Mouse (Mus musculus) effector memory CD4-positive, alpha-beta T cell, adult 5 months (primary cell): ENCODE data around the gene Zfp771. TPM values are rescaled to one million over a fixed set of nuclear protein-coding genes. Genes with fewer than 3 reads are reported as not detected.

ENCODE experiments used
- polyA plus RNA-seq: library from polyadenylated mRNA; unstranded; fragments of 100-300 nt; shearing (Covaris generic); gene quantifications from one replicate; pipeline ENCODE4 v1.2.1, GENCODE M21; 2017

The Zfp771 gene
- 7.5 TPM for polyA plus RNA-seq

DNA sequence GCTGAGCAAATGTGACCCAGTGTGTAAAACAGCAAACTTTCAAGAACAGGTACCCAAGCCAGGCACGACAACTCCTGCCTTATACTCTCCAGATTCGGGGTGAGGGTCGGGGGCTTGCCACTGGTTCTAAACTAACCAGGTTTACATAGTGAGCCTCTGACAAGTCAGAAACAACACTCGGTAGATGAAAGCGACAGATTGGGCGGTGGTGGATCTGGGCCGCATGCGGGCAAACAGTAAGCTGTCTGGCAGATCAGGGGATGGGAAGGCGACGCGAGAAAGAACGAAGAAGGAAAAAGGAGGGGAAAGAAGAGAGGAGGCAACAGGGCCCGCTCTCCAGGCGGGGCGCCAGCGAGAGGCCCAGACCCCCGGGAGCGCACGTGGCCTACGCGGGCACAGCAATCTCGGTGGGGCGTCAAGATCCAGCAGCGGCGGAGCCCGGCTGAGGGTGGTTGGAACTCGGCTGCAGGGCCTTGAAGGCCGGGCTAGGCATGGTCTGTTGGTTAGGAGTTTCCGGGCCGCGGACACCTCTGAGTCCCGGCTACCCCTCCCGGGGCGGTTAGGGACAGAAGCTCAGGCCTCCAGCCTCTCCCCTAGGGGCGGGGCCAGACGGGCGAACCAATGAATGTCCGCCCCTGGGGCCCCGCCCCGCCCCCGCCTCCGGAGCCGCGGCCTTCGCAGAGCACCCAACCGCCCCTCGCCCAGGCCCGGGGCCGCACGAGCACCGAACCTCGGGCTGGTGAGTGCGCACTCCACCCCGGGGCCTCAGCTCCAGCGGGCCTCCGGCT lies at the start of gene Zfp771:
Gene Zfp771, plus strand, starts transcription at position 405 of the 788 bp plus-strand sequence.

DNA sequence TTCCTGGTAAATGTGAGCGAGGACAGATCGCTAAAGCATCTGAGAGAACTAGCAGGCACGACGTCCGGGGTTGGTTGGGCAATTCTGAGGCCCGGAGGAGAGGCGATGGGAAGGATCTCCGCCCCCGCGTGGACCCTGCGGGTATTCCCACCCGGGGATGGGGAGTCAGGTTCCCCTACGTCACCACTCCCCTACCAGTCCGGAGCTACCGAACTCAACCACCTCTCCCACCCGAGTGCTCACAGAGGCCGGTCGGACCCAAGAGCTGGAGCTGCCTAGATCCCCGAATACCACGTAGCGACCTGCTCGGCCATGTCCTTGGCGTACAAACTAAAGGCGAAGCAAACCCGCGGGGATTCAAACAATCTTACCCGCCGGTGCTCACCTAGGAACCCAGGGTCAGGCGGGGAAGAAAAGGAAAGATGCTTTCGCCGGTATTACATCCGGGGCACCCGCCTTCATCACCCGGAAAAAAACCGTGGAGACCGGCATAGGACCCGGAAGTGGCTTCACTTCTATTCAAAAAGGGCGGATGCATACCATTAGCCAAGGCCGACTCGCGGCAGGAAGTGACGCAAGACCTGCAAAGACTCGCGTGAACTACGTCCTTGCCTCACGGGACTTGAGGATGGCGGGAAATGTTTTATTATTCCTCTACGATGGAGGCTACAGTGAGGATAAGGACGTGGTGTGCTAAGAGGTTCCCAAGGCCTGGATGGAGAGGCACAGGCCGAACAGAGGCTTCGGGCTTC lies 48.4 kb upstream of the Zfp771 start, which contains the start of gene Cd2bp2:
Gene Cd2bp2, minus strand, starts transcription at position 507 of the 752 bp plus-strand sequence.

DNA sequence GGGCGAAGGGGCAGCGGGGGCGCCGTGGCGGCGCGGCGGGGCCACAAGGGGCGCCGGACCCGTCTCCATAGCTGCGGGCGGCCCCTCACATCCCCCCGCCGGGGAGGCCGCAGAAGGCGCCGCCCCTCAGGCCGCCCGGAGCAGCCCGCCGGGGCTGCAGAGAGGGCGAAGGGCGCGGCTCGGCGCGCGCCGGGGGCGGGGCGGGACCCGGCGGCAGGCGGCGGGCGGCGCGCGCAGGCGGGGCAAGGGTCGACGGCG lies 35.9 kb upstream of the Zfp771 start, which contains the start of gene Tbc1d10b:
Gene Tbc1d10b, minus strand, starts transcription at position 174 of the 258 bp plus-strand sequence.

DNA sequence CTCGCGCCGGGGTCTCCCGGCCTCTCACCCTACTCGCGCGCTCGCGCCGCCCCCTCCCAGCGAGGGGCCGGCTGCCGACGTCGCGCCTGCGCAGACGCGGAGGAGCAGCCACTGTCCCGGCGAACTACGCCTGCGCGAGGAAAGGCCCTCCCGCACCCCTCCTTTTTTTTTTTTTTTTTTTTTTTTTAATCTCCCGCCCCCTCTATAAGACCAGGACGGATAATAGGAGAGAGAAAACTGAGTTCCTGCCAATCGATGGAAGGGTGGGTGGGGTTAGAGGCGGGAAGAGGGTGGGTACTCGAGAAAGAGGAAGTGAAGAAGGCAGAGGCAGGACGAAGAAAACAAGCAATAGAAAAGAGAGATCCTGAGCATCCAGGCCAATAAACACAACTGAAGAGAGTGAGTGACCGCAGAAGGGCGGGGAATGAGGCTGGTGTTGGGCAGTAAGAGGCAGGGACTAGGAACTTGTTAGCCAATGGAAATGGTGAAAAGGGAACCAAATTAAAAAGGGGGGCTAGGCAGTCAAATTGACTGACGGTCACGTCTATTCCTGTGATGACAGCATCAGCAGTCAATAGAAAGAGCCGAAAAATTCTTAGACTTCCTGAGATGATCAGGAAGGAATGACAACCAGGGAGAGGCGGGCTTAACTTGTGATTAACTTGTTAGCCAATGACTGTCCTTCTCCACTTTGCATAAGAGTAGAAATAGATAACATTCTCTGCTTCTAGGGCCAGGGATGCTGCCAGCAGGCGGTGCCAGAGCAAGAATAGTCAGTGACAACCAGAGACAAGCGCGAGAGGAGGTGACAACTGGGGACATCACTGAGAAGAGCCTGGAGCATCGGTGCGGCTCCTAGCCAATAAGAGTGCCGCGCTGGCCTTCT lies 35.3 kb upstream of the Zfp771 start, which contains the start of gene Mylpf:
Gene Mylpf, plus strand, starts transcription at position 338 of the 886 bp plus-strand sequence.

DNA sequence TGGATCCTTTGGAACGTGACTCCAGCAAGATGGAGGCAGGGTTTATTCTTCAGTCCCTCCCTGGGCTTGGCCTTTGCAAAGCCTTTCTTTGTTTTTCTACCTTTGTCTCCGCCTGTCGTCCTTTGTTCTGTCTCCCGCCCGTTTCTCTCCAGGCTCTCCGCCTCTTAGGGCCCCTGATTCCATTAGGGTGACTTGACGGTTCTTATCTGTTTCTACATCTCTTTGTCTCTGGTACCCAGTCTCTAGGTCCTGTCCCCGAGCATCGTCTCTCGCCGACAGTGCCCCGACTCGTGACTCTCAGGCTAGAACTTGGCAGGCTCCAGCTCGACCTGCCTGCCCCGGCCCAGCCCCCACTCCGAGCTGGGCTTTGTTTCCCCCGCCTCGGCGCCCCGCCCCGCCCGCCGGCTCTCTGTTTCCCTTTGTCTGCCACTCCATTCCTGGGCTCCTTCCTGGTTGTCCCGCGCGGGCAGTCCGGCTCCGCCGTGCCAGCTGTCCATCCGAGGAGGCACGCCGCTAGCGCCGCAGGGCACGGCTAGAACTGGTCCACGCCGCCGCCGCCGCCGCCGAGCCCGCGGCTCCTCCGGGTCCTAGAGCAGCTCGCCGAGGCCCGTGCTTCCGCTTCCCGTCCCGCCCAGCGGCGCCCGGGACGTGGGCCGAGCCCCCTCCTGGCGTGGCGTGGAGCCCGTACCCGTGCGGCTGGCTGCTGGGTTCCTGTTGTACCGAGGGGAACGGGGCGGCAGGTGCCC lies 11.3 kb upstream of the Zfp771 start, which contains the start of the genes Zfp553 and Sept1:
Gene Zfp553, plus strand, starts transcription at position 440 of the 746 bp plus-strand sequence.
Gene Sept1, minus strand, starts transcription at position 509 of the 746 bp plus-strand sequence.

DNA sequence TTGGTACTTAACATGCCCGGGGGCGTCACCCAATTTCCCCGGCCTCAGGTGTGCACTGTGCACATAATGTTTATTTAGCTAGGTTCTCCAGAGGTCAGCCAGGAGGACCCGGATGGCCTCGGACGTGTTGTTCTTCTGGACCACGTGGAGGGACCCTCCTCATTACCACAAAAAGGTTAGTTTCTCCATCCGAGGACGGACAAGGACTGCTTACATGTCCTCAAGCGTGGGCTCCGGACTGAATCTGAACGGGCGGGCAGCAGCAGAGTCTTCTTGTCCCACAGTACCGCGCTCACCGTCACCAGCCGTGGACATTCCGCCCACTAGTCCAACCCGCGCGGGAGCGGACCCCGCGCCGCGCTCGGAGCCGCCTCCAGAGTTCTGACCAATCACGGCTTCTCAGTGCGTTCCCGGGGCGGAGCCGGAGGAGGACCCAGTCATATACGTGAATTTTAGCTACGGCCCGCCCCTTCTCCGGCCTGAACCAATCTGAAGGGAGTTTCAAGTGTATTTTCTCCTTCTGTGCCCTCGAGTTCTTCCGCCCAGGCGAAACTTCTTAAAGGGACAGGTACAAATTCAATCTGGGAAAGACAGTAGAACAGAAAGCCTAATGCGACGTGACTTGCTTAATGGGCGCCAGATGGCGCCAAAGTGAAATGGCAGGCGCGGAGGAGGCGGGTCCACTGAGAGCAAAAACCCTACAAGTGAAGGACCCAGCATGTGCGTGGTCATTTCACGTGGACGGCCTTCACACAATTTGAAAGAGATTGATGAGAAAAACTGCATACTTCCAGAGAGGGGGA lies 16.4 kb downstream of the Zfp771 start, which contains the start of gene Dctpp1:
Gene Dctpp1, minus strand, starts transcription at position 401 of the 803 bp plus-strand sequence.

DNA sequence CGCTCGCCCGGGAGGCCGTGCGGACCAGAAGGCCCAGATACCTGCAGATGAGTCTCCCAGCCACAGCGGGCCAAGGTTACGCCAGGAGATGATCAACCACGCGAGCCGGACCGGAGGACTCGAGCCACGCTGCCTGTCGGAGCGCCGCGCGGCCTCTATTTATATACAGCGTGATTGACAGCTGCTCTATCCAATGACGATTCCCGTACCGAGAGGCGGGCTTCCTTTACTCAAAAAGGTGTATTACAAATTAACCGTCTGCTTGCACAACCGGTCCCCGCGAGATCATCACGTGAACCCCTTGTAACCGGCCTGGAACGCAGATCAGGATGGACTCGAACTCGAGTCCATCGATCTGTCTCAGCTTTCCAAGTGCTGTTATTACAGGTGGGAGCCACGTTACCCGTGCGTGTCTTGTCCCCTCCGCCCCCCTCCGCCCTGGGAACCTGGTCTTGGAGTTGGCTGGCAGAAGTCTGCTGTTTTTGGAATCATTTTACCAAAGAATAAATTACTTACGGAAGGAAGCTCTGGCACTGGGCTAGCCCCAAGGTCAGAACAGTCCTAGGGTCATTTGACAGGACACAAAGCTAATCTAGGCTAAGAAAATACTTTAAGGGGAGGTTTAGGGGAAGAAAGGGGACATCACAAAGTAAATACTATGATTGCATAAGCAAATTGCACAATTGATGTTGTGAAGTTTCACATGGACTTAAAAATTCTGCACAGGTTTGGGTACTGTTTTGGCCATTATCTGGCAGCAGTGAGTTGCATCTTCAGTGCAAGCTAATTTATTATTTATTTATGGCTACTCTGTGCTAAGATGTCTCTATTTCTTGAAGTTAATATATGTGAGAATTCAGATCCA lies 30.1 kb downstream of the Zfp771 start, which contains the start of gene Sephs2:
Gene Sephs2, minus strand, starts transcription at position 131 of the 865 bp plus-strand sequence.

DNA sequence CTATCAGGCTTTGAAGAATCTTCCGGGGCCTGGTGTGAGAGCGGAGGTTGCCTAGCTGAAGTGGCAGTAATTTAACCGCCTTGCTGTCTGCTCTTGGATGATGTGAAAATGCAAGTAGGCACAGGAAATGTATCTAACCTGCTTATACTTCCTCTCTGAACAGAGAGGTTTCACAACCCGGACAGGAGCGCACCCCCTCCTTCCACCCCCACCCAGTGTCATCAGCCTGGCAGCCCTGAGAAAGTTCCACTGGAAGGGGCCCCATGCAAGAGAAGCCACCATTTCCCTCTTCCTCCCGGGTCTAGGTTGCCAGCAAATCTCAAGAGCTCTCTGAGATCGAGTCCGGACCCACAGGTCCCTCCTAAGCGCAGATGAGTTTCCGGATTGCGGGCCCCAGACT lies 52.0 kb downstream of the Zfp771 start, which contains the start of gene Itgal:
Gene Itgal, plus strand, starts transcription at position 163 of the 400 bp plus-strand sequence.

Other genes with a start within 250 kb of the Zfp771 start
- 61.2 TPM for gene Mvp, start 229.7 kb upstream of the Zfp771 start, polyA plus RNA-seq
- not detected for gene Pagr1b, start 227.8 kb upstream of the Zfp771 start, polyA plus RNA-seq
- 19.7 TPM for gene Pagr1a, start 226.9 kb upstream of the Zfp771 start, polyA plus RNA-seq
- 57.3 TPM for gene Gm42742, start 223.2 kb upstream of the Zfp771 start, polyA plus RNA-seq
- gene Prrt2, start 223.1 kb upstream of the Zfp771 start, polyA plus RNA-seq = 13.1 TPM
- 95.1 TPM for gene Maz, start 217.2 kb upstream of the Zfp771 start, polyA plus RNA-seq
- 2.9 TPM for gene Kif22, start 201.8 kb upstream of the Zfp771 start, polyA plus RNA-seq
- not detected for gene Zg16, start 156.9 kb upstream of the Zfp771 start, polyA plus RNA-seq
- gene AI467606, start 152.9 kb upstream of the Zfp771 start, polyA plus RNA-seq = 66.8 TPM
- gene Qprt, start 122.0 kb upstream of the Zfp771 start, polyA plus RNA-seq = 9.2 TPM
- gene Spn, start 106.5 kb upstream of the Zfp771 start, polyA plus RNA-seq = 49.7 TPM
- 55.9 TPM for gene Cd2bp2, start 48.2 kb upstream of the Zfp771 start, polyA plus RNA-seq
- 51.9 TPM for gene Tbc1d10b, start 35.8 kb upstream of the Zfp771 start, polyA plus RNA-seq
- 12.4 TPM for gene Mylpf, start 35.4 kb upstream of the Zfp771 start, polyA plus RNA-seq
- 8.8 TPM for gene Zfp553, start 11.2 kb upstream of the Zfp771 start, polyA plus RNA-seq
- 475 TPM for gene Sept1, start 11.1 kb upstream of the Zfp771 start, polyA plus RNA-seq
- 12.7 TPM for gene Dctpp1, start 16.4 kb downstream of the Zfp771 start, polyA plus RNA-seq
- 24.9 TPM for gene Sephs2, start 29.8 kb downstream of the Zfp771 start, polyA plus RNA-seq
- gene Itgal, start 52.0 kb downstream of the Zfp771 start, polyA plus RNA-seq = 346 TPM
- gene Zfp768, start 101.3 kb downstream of the Zfp771 start, polyA plus RNA-seq = 0.21 TPM
- 19.6 TPM for gene Zfp747, start 131.8 kb downstream of the Zfp771 start, polyA plus RNA-seq
- 5.6 TPM for gene 9130019O22Rik, start 142.9 kb downstream of the Zfp771 start, polyA plus RNA-seq
- gene E430018J23Rik, start 149.4 kb downstream of the Zfp771 start, polyA plus RNA-seq = 3.7 TPM
- 10.0 TPM for gene Zfp764, start 162.5 kb downstream of the Zfp771 start, polyA plus RNA-seq
- gene Zfp688, start 177.8 kb downstream of the Zfp771 start, polyA plus RNA-seq = 18.7 TPM
- gene Zfp689, start 204.9 kb downstream of the Zfp771 start, polyA plus RNA-seq = 12.1 TPM
- gene Prr14, start 215.3 kb downstream of the Zfp771 start, polyA plus RNA-seq = 122 TPM
- gene Fbrs, start 234.9 kb downstream of the Zfp771 start, polyA plus RNA-seq = 16.1 TPM